In the genomic region with DNA sequence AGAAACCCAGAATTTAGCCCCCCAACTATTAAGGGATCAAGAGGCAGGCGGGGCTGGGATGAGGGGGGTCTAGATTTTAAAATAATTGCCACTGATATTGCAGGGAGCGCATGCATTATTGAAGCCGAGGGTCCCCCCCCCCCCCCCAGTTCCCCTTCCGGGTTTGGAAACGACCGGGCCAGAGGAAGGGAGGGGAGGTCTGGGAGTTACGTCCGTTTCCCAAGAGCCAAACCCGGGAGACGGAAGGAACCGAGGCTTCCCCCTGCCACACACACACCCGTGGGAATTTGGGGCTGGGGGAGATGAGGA, we compare ENCODE assay signal across 7 mouse cellular contexts. TPM values are rescaled to one million over a fixed set of nuclear protein-coding genes. Genes with fewer than 3 reads are reported as not detected.
DNase-seq lines count a peak whose midpoint lies in the region; ATAC-seq and TF ChIP-seq lines count a peak whose summit lies in the region.

No protein-coding gene starts in this region.

- H3K4me1 ChIP-seq in lung, embryonic 16.5 days (replicated peaks; ENCODE audit: control insufficient read depth, insufficient read depth, low read length) = peaks cover 13% of the 10 kb centered on the region
- peaks cover 7% of the 10 kb centered on the region; the same call in 1 of the 2 replicates for H3K4me1 ChIP-seq in limb, embryonic 14.5 days (ENCODE audit: control insufficient read depth, insufficient read depth, low read length)
- H3K4me1 ChIP-seq in stomach, embryonic 14.5 days (ENCODE audit: control insufficient read depth, insufficient read depth, low read length) = 0 out of 2 replicates have a peak, but pooled peaks cover 4% of the 10 kb centered on the region

- H3K4me3 ChIP-seq in lung, embryonic 16.5 days (ENCODE audit: low read length) = peak overlapping the region; percentile 87
- peak overlapping the region; percentile 83 for H3K4me3 ChIP-seq in limb, embryonic 14.5 days (replicated peaks; ENCODE audit: low read length)
- peak overlapping the region; percentile 90 for H3K4me3 ChIP-seq in stomach, embryonic 14.5 days (ENCODE audit: low read depth, low read length)

- 0% methylated on average over 9 of the region's 12 CpGs for WGBS in lung, embryonic 16.5 days
- WGBS in limb, embryonic 14.5 days = 2% methylated on average over 9 of the region's 12 CpGs
- 0% methylated on average over 10 of the region's 12 CpGs for WGBS in stomach, embryonic 14.5 days

- no peak for DNase-seq in lung, postnatal 36 days
- DNase-seq in limb, embryonic 14.5 days (ENCODE audit: low spot score) = no peak
- DNase-seq in thymus, adult 18-20 months = no peak
- no peak for DNase-seq in Muller cell, postnatal 12 days (ENCODE audit: inconsistent ontology term)

- H3K27ac ChIP-seq in lung, embryonic 16.5 days (ENCODE audit: low read length) = peak overlapping the region; percentile 96
- H3K27ac ChIP-seq in limb, embryonic 14.5 days (replicated peaks; ENCODE audit: low read depth, low read length) = peak overlapping the region; percentile 89
- H3K27ac ChIP-seq in stomach, embryonic 14.5 days (ENCODE audit: low read length) = peak overlapping the region; percentile 92

- ATAC-seq in lung, embryonic 16.5 days (ENCODE audit: low read depth) = peak; percentile 34
- peak; percentile 13; the same call in 1 of the 2 replicates for ATAC-seq in erythroid progenitor cell, adult 5-6 weeks (replicated peaks; ENCODE audit: low FRiP score, poor library complexity, severe bottlenecking)
- ATAC-seq in limb, embryonic 14.5 days (ENCODE audit: low FRiP score, low read depth) = peak; percentile 6
- ATAC-seq in stomach, embryonic 14.5 days (ENCODE audit: insufficient number of reproducible peaks, insufficient read depth, low FRiP score, low read depth) = peak; percentile 31

- H3K36me3 ChIP-seq in lung, embryonic 16.5 days (ENCODE audit: control insufficient read depth, insufficient read depth, low read length) = peaks cover 22% of the 10 kb centered on the region
- peaks cover 25% of the 10 kb centered on the region for H3K36me3 ChIP-seq in limb, embryonic 14.5 days (ENCODE audit: control insufficient read depth, insufficient read depth, low read length)
- peaks cover 26% of the 10 kb centered on the region for H3K36me3 ChIP-seq in stomach, embryonic 14.5 days (ENCODE audit: control insufficient read depth, insufficient read depth, low read length)

- no peak; the same call in 1 of the 2 replicates for TF ChIP-seq POLR2A in limb, embryonic 14.5 days (IDR thresholded peaks at IDR 0.05; ENCODE audit: borderline replicate concordance, extremely low read depth, insufficient read depth, insufficient read length)

- H3K9me3 ChIP-seq in lung, embryonic 16.5 days (ENCODE audit: control insufficient read depth, low read length) = no peaks in the 10 kb centered on the region
- no peaks in the 10 kb centered on the region for H3K9me3 ChIP-seq in limb, embryonic 14.5 days (ENCODE audit: control insufficient read depth, low read length)
- no peaks in the 10 kb centered on the region for H3K9me3 ChIP-seq in stomach, embryonic 14.5 days (ENCODE audit: control insufficient read depth, low read depth, low read length)

- H3K27me3 ChIP-seq in lung, embryonic 16.5 days (ENCODE audit: control insufficient read depth, insufficient read depth, low read depth, low read length) = no peaks in the 10 kb centered on the region
- no peaks in the 10 kb centered on the region for H3K27me3 ChIP-seq in limb, embryonic 14.5 days (ENCODE audit: control insufficient read depth, insufficient read depth, low read length)
- no peaks in the 10 kb centered on the region for H3K27me3 ChIP-seq in stomach, embryonic 14.5 days (ENCODE audit: control insufficient read depth, insufficient read depth, low read length)

- H3K9ac ChIP-seq in lung, embryonic 16.5 days (ENCODE audit: low read length) = peak overlapping the region; percentile 91
- peak overlapping the region; percentile 84 for H3K9ac ChIP-seq in limb, embryonic 14.5 days (ENCODE audit: low read depth, low read length, severe bottlenecking)
- H3K9ac ChIP-seq in stomach, embryonic 14.5 days (replicated peaks; ENCODE audit: low read depth, low read length) = peak overlapping the region; percentile 67

- peak overlapping the region; percentile 84 for H3K4me2 ChIP-seq in lung, embryonic 16.5 days (ENCODE audit: low read depth, low read length)
- peak overlapping the region; percentile 93 for H3K4me2 ChIP-seq in limb, embryonic 14.5 days (replicated peaks; ENCODE audit: low read depth, low read length, severe bottlenecking)
- H3K4me2 ChIP-seq in stomach, embryonic 14.5 days (replicated peaks; ENCODE audit: low read depth, low read length) = peak overlapping the region; percentile 91

RNA-seq across cellular contexts. Expression of gene Epo, which starts 0.3 kb away (rescaled TPM):
- 0.31 and 0.98 TPM in 2 replicates for polyA plus RNA-seq in lung, embryonic 16.5 days (2015; fragmentation: Nextera tagmentation; extraction: Ambion mirVana)
- total RNA-seq in erythroid progenitor cell, adult 5-6 weeks (2015; ENCODE audit: low replicate concordance) = not detected in 2 replicates
- not detected in 2 replicates for total RNA-seq in erythroid progenitor cell, adult 5-6 weeks (2017; ENCODE audit: low replicate concordance)
- polyA plus RNA-seq in limb, embryonic 14.5 days (2012; rRNA removed) = 0.12 and 0.19 TPM in 2 replicates
- polyA plus RNA-seq in limb, embryonic 14.5 days (2014; fragmentation: Nextera tagmentation; extraction: Ambion mirVana) = 0.83 TPM in 1 of 2 replicates, not detected in the other
- 0.38 TPM in 1 of 2 replicates, not detected in the other for polyA plus RNA-seq in stomach, embryonic 14.5 days (2014; fragmentation: Nextera tagmentation; extraction: Ambion mirVana)

RNA-seq across cellular contexts. Expression of gene Gnb2, which starts 0.5 kb away (rescaled TPM):
- polyA plus RNA-seq in lung, embryonic 16.5 days (2015; fragmentation: Nextera tagmentation; extraction: Ambion mirVana) = 379 and 400 TPM in 2 replicates
- 253 and 262 TPM in 2 replicates for total RNA-seq in erythroid progenitor cell, adult 5-6 weeks (2015; ENCODE audit: low replicate concordance)
- total RNA-seq in erythroid progenitor cell, adult 5-6 weeks (2017; ENCODE audit: low replicate concordance) = 152 and 170 TPM in 2 replicates
- 770 and 1,100 TPM in 2 replicates for polyA plus RNA-seq in limb, embryonic 14.5 days (2012; rRNA removed)
- polyA plus RNA-seq in limb, embryonic 14.5 days (2014; fragmentation: Nextera tagmentation; extraction: Ambion mirVana) = 460 and 474 TPM in 2 replicates
- 404 and 443 TPM in 2 replicates for polyA plus RNA-seq in stomach, embryonic 14.5 days (2014; fragmentation: Nextera tagmentation; extraction: Ambion mirVana)

RNA-seq across cellular contexts. Expression of gene Gigyf1, which starts 14.4 kb away (rescaled TPM):
- 10.7 and 10.9 TPM in 2 replicates for polyA plus RNA-seq in lung, embryonic 16.5 days (2015; fragmentation: Nextera tagmentation; extraction: Ambion mirVana)
- total RNA-seq in erythroid progenitor cell, adult 5-6 weeks (2015; ENCODE audit: low replicate concordance) = 5.4 and 5.8 TPM in 2 replicates
- 8.1 and 11.2 TPM in 2 replicates for total RNA-seq in erythroid progenitor cell, adult 5-6 weeks (2017; ENCODE audit: low replicate concordance)
- polyA plus RNA-seq in limb, embryonic 14.5 days (2012; rRNA removed) = 45.1 and 51.5 TPM in 2 replicates
- polyA plus RNA-seq in limb, embryonic 14.5 days (2014; fragmentation: Nextera tagmentation; extraction: Ambion mirVana) = 11.8 and 13.3 TPM in 2 replicates
- polyA plus RNA-seq in stomach, embryonic 14.5 days (2014; fragmentation: Nextera tagmentation; extraction: Ambion mirVana) = 16.0 and 16.3 TPM in 2 replicates

RNA-seq across cellular contexts. Expression of gene Actl6b, which starts 20.6 kb away (rescaled TPM):
- polyA plus RNA-seq in lung, embryonic 16.5 days (2015; fragmentation: Nextera tagmentation; extraction: Ambion mirVana) = 0.51 and 0.60 TPM in 2 replicates
- total RNA-seq in erythroid progenitor cell, adult 5-6 weeks (2015; ENCODE audit: low replicate concordance) = not detected in 2 replicates
- total RNA-seq in erythroid progenitor cell, adult 5-6 weeks (2017; ENCODE audit: low replicate concordance) = not detected in 2 replicates
- polyA plus RNA-seq in limb, embryonic 14.5 days (2012; rRNA removed) = 0.92 and 1.1 TPM in 2 replicates
- polyA plus RNA-seq in limb, embryonic 14.5 days (2014; fragmentation: Nextera tagmentation; extraction: Ambion mirVana) = 0.21 and 0.39 TPM in 2 replicates
- 6.7 and 7.3 TPM in 2 replicates for polyA plus RNA-seq in stomach, embryonic 14.5 days (2014; fragmentation: Nextera tagmentation; extraction: Ambion mirVana)

RNA-seq across cellular contexts. Expression of gene Pop7, which starts 30.4 kb away (rescaled TPM):
- polyA plus RNA-seq in lung, embryonic 16.5 days (2015; fragmentation: Nextera tagmentation; extraction: Ambion mirVana) = 50.4 and 54.4 TPM in 2 replicates
- 2.9 and 23.5 TPM in 2 replicates for total RNA-seq in erythroid progenitor cell, adult 5-6 weeks (2015; ENCODE audit: low replicate concordance)
- 0.38 and 10.8 TPM in 2 replicates for total RNA-seq in erythroid progenitor cell, adult 5-6 weeks (2017; ENCODE audit: low replicate concordance)
- polyA plus RNA-seq in limb, embryonic 14.5 days (2012; rRNA removed) = 40.6 and 50.4 TPM in 2 replicates
- 52.1 and 54.2 TPM in 2 replicates for polyA plus RNA-seq in limb, embryonic 14.5 days (2014; fragmentation: Nextera tagmentation; extraction: Ambion mirVana)
- polyA plus RNA-seq in stomach, embryonic 14.5 days (2014; fragmentation: Nextera tagmentation; extraction: Ambion mirVana) = 51.7 and 56.2 TPM in 2 replicates
